Mouse (Mus musculus) megakaryocyte, embryonic 14.5 days (primary cell): ENCODE results near the gene Mapk8. TPM values are rescaled to one million over a fixed set of nuclear protein-coding genes. Genes with fewer than 3 reads are reported as not detected.

Experiments
- H3K27me3 ChIP-seq: replicated peaks from 2 replicates; pipeline ENCODE3; 2012; ENCODE audit warnings: inconsistent platforms
- H3K36me3 ChIP-seq: replicated peaks from 2 replicates; pipeline ENCODE3; 2012; ENCODE audit warnings: low read length, inconsistent platforms, mixed read lengths
- H3K4me1 ChIP-seq: 2 replicates; pipeline ENCODE4 v1.6.1; 2012; ENCODE audit warnings: inconsistent platforms
- H3K4me3 ChIP-seq: replicated peaks from 2 replicates; pipeline ENCODE3; 2012; ENCODE audit warnings: moderate library complexity, mild to moderate bottlenecking, inconsistent platforms
- H3K9me3 ChIP-seq: 2 replicates; pipeline ENCODE4 v1.6.1; 2012; ENCODE audit warnings: inconsistent platforms
- FLI1 ChIP-seq: IDR thresholded peaks from 2 replicates; pipeline ENCODE4 v1.6.1; 2012; ENCODE audit warnings: low read length, inconsistent platforms, mixed read lengths
- GATA1 ChIP-seq: IDR thresholded peaks from 3 replicates; pipeline ENCODE4 v1.6.1; 2012; ENCODE audit warnings: mixed read lengths, low read length, inconsistent platforms, borderline replicate concordance
- polyA plus RNA-seq: library from polyadenylated mRNA; stranded (reverse); fragments of >175 nt; gene quantifications from 2 replicates; pipeline ENCODE4 v1.2.3, GENCODE M21; 2012; ENCODE audit warnings: low replicate concordance; ENCODE audit not compliant: insufficient read depth

Gene Mapk8
- polyA plus RNA-seq, 1 experiment = 0.76 TPM

DNA sequence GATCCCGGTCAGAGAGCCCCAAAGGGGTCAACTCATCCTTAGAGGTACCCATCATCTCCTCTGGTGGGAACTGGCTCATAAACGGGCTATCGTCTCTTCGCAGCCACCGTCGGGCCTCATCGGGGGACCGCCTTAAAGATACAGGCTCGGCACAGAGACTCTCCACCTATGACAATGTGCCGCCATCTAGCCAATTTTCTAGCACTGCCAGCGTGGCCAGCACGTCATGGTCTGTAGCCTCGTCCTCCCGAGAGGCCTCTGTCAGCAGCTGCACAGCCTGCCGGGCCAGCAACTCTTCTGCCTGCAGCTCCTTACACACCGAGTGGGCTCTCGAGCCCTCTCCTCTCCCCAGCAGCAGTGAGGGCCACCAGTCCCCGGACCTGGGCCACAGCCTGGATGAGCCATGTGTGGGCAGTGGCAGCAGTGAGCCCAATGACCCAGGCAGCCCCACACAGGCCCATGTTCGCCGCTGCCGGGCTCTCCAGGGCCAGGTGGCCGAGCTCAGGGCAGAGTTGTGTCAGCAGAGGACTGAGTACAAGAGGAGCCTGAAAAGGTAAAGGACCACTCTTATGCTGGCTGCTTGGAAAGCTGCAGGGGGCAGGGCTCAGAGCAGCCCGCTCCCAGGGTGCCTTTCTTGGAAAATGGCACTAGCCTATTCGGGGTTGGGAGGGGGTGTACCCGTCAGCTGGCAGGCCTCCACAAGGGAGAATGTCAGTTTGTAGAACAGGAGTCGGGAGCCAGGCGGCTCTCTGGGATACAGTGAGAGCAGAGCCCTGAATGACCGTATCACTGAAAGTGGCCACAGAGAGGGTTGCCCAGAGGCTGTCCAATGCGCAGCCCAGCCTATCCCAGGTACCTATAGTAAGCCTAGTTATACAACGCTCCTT, 79.8 kb downstream of the Mapk8 start:
- H3K4me3 ChIP-seq = no peak overlapping the region
- H3K27me3 ChIP-seq = peaks cover 62% of the 10 kb centered on the region
- no peak for TF ChIP-seq FLI1
- no peak for TF ChIP-seq GATA1
- H3K9me3 ChIP-seq = no peaks in the 10 kb centered on the region
- peaks cover 12% of the 10 kb centered on the region for H3K4me1 ChIP-seq
- H3K36me3 ChIP-seq = no peaks in the 10 kb centered on the region

GRCm38 (mm10) chr14:33364061-33364460, 82.9 kb downstream of the Mapk8 start:
- no peak for TF ChIP-seq FLI1
- no peak for TF ChIP-seq GATA1
- no peaks in the 10 kb centered on the region for H3K9me3 ChIP-seq

GRCm38 (mm10) chr14:33363611-33364010, 83.3 kb downstream of the Mapk8 start:
- Histone ChIP-seq H3K36me3 (no peaks in the 10 kb centered on the region), H3K4me3 (no peak overlapping the region), H3K9me3 (no peaks in the 10 kb centered on the region), H3K4me1 (no peaks in the 10 kb centered on the region; the same call in 1 of the 2 replicates), H3K27me3 (peaks cover 85% of the 10 kb centered on the region)
- TF ChIP-seq FLI1 (no peak), GATA1 (no peak)

More at GRCm38 (mm10) chr14:33364061-33364460, 82.9 kb downstream of the Mapk8 start:
- Histone ChIP-seq H3K36me3 (no peaks in the 10 kb centered on the region), H3K27me3 (peaks cover 85% of the 10 kb centered on the region), H3K4me1 (no peaks in the 10 kb centered on the region; the same call in 1 of the 2 replicates), H3K4me3 (no peak overlapping the region)

GRCm38 (mm10) chr14:33362807-33363206, 84.2 kb downstream of the Mapk8 start:
- no peak for TF ChIP-seq FLI1
- no peak for TF ChIP-seq GATA1
- Histone ChIP-seq H3K9me3 (no peaks in the 10 kb centered on the region), H3K4me3 (no peak overlapping the region), H3K36me3 (no peaks in the 10 kb centered on the region), H3K4me1 (peaks cover 4% of the 10 kb centered on the region; the same call in 1 of the 2 replicates), H3K27me3 (peaks cover 88% of the 10 kb centered on the region)

GRCm38 (mm10) chr14:33362122-33362521, 84.8 kb downstream of the Mapk8 start:
- Histone ChIP-seq H3K4me3 (no peak overlapping the region), H3K27me3 (peaks cover 86% of the 10 kb centered on the region), H3K4me1 (peaks cover 8% of the 10 kb centered on the region; the same call in 1 of the 2 replicates), H3K36me3 (no peaks in the 10 kb centered on the region), H3K9me3 (no peaks in the 10 kb centered on the region)
- TF ChIP-seq FLI1 = no peak
- TF ChIP-seq GATA1 = no peak

DNA sequence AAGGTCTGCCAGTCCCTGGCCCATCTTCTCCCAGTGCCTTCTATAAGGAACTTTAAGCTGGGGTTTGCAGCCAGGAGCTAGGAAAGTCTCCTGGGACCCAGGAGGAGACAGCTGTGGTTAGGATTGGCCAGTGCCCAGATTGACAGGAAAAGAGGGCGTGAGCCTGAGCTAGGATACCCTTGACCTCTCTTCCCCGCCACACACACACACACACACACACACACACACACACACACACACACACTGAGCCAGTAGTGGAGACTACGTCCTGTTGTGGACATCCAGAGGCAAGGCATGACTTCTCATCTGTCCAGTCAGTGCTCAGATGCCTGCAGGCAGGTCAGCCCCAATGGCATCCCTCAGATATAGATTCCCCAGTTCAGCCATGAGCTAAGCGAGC, 85.4 kb downstream of the Mapk8 start:
- Histone ChIP-seq H3K9me3 (no peaks in the 10 kb centered on the region), H3K4me3 (no peak overlapping the region), H3K4me1 (peaks cover 8% of the 10 kb centered on the region; the same call in 1 of the 2 replicates), H3K27me3 (peaks cover 86% of the 10 kb centered on the region), H3K36me3 (no peaks in the 10 kb centered on the region)
- no peak for TF ChIP-seq GATA1

GRCm38 (mm10) chr14:33358891-33359290, 88.1 kb downstream of the Mapk8 start:
- TF ChIP-seq GATA1 = no peak
- TF ChIP-seq FLI1 = no peak
- Histone ChIP-seq H3K27me3 (peaks cover 89% of the 10 kb centered on the region), H3K4me3 (no peak overlapping the region), H3K36me3 (no peaks in the 10 kb centered on the region), H3K4me1 (peaks cover 8% of the 10 kb centered on the region; the same call in 1 of the 2 replicates), H3K9me3 (no peaks in the 10 kb centered on the region)

DNA sequence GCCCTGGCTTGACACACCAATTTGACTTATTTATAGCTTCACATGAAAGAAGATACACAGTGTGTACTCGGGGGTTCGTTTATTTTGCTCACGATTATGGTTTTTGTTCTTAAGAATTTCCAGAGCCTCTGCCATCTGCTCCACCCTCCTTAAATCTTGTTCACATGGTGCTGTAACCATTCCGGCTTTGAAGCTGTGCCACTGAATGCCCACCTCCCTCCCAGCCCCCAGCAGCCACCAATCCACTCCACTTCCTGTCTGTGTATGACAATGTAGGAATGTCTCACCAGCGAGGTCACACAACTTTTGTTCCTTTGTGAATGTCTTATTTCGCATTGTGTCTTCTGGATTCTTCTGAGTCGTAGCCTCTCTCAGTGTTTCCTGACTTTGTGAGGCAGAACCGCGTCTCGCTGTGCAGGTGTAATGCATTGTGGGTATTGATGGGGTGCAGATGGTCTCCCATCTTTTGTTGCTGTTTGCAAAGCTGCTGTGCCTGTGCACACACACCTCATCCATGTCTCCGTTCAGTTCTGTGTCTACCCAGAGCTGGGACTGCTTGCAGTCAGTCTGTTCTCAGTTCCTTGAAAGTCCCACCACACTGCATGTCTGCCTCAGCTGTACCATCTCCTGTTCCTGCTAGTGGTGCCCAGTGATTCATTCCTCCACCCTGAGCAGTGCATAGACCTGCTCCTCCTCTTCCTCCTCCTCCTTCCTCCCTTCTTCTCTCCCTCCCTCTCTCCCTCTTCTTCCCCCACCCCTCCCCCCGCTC, 89.2 kb downstream of the Mapk8 start:
- no peaks in the 10 kb centered on the region for H3K9me3 ChIP-seq
- TF ChIP-seq GATA1 (no peak), FLI1 (no peak)
- no peaks in the 10 kb centered on the region for H3K36me3 ChIP-seq

DNA sequence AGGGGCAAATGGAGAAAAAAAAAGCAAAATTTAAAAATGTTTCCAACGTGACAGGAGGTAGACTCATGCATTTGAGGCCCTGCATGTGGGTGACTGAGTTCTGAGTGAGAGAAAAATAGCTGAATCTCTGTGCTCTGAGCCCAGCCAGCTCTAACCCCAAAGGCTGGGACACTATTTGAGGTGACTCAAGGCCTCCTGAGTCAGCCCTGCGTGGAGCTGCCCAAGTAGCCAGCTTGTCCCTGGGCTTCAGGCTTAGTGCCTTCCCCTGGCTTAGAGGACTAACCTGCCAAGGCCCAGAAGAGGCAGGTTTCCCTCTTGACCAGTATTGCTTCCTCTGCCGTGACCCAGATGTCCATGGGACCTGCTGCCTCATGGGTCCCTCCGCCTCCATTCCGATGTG, 91.7 kb downstream of the Mapk8 start:
- TF ChIP-seq FLI1 (no peak), GATA1 (no peak)
- Histone ChIP-seq H3K27me3 (peaks cover 89% of the 10 kb centered on the region), H3K4me1 (peaks cover 8% of the 10 kb centered on the region; the same call in 1 of the 2 replicates), H3K9me3 (no peaks in the 10 kb centered on the region), H3K4me3 (no peak overlapping the region), H3K36me3 (no peaks in the 10 kb centered on the region)

More for the DNA sequence above, 89.2 kb downstream of the Mapk8 start:
- Histone ChIP-seq H3K4me3 (peak overlapping the region; percentile 20), H3K27me3 (peaks cover 88% of the 10 kb centered on the region), H3K4me1 (peaks cover 8% of the 10 kb centered on the region; the same call in 1 of the 2 replicates)

GRCm38 (mm10) chr14:33352890-33353289, 94.1 kb downstream of the Mapk8 start:
- H3K9me3 ChIP-seq = no peaks in the 10 kb centered on the region
- H3K4me3 ChIP-seq = no peak overlapping the region
- peaks cover 88% of the 10 kb centered on the region for H3K27me3 ChIP-seq
- H3K4me1 ChIP-seq = peaks cover 4% of the 10 kb centered on the region; the same call in 1 of the 2 replicates
- no peak for TF ChIP-seq FLI1
- TF ChIP-seq GATA1 = no peak
- no peaks in the 10 kb centered on the region for H3K36me3 ChIP-seq
